Mouse (Mus musculus) gastrocnemius, adult 8-10 months (tissue): ENCODE results near the gene Lemd2. TPM values are rescaled to one million over a fixed set of nuclear protein-coding genes. Genes with fewer than 3 reads are reported as not detected.
"Not testable (repeated sequence)": the region's sequence is repeated elsewhere in the genome, so short reads cannot be mapped to it uniquely, and the experiment has no call there.

Experiments
- DNase-seq, 2 experiments: peaks; one replicate each; pipeline ENCODE4 v3.0.0; 2022; ENCODE audit warnings: low spot score in 2 of 2
- total RNA-seq, 4 experiments: library from RNA; stranded (reverse); gene quantifications; 2 replicates each; pipeline ENCODE4 v1.2.4; 2022

Lemd2 gene
- total RNA-seq: 10 to 100 TPM; 21.1 to 24.8 (median 23.4) TPM

DNA sequence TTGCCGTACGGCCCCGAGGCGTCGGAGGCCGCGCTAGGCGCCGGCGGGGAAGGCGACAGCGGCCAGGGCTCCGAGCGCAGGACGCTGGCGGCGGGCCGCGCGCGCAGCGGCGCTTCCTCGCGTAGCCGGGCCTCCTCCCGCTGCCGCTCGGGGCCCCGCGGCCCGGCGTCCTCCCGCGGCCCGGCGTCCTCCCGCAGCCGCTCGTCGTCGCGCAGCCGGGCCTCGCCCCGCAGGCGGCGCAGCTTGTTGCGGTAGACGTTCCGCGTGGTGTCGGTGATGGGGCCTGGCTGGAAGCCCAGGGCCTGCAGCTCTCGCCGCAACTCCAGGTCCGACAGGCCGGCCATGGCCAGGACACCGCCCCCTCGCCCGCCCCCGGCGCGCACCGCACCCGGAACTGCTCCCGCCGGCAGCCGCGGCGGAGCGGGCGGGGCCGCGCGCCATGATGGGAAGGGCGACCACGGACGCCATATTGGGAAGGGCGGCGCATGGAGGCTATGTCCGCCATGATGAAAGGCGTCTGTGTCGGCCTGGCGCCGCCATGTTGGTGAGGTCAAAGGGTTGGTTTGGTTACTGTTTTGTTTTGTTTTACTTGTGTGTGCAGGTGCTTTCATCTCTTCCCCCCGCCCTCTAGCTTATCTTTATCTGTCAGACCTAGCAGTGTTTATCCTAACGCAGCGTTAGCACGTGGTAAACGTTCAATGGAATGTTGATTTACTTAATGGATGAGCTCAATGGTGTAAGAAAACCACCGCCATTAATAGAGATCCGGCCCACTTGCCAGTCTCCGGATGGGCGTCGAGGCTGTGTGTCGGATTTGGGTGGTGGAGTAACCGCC, at the start of gene Lemd2:
Gene Lemd2 (minus strand): TSS at position 395 of the 835 bp plus-strand sequence.
- peak; percentile 95 to 97 for DNase-seq

DNA sequence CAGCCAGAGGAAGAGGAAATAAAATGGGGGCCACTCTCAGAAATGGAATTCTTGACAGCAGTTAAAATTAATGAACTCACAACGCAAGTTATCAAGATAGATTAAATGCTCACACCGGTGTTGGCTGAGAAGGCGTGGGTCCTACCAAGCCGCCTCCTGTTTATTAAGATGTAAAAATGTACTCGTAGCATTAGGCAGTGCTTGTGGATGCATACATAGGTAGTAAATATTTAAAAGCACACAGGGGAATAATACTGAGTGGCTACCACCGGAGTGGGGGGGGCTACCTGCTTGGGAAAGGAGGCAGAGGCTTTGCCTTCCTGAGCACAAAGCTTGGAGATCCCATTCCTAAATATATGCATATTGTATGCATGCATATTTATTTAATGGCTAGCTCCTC, 46.9 kb upstream of the Lemd2 start:
- no peak for DNase-seq

DNA sequence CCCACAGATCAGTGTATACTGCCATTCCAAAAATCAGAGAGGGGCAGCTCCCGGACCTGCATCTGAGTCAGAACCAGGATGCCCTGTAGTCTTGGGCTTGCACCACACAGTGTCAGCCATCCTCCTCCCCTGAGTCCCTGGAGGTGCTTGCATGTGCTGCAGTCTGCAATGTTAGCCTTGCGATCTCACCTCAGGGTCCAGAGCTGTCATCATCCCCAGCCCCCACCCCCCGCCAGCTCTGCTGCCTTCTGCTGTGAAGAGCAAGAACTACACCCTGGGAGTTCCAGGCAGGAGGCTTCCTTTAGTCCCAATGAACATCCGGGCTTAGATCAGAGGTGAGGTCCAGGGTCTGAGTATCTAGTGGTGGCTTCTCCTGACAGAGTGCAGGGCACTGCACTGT, 46.2 kb upstream of the Lemd2 start:
- no peak for DNase-seq

DNA sequence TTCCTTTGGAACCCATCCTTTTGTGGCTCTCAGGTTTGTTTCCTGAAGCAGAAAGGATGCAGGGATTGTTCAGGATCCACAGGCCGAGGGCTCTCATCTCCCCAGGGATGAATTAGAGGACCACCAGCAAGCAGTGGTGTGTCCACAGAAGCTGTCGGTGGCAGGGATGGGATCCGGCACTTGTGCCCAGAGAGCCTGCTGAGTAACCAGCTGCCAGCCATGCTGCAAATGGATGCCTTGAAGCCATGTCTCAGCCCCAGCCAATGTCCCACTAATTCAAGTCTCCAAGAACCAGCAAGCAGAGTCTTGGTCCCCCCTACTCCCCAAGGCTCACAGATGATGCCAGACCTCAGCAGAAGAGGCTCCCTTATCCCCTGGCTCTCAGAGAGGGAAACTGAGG, 44.8 kb upstream of the Lemd2 start:
- no peak for DNase-seq

DNA sequence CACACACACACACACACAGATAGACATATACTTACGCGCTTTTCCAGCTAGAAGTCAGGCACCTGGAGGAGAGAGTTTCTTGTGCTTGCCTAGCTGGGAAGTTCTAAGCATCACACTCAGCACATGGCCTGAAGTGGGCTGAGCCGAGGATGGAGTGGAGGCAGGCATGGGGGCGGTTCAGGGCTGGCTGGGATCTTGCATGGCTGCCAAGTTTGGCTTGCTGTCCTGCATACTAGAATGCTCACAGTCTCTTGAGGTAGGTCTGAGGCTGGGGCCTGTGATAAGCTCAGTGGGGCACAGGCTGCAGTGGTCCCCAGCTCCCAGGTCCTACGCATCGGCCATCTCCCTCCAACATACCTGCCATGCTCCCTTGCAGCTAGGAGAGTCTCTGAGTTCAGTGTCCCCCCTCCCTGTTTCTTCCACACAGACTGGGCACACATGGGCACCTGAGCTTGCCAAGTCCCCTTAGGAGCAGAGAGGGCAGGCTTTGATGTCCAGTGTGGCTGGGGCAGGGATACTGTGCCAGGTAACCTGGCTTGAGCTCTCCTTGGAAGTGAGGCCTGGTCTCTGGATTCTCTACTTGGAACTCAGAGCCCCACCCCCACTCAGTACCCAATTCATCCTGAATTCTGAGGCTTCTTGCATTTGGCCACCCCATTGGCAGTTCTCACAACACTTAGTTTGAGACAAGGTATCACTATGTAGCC, 43.6 kb upstream of the Lemd2 start:
- DNase-seq: no peak

DNA sequence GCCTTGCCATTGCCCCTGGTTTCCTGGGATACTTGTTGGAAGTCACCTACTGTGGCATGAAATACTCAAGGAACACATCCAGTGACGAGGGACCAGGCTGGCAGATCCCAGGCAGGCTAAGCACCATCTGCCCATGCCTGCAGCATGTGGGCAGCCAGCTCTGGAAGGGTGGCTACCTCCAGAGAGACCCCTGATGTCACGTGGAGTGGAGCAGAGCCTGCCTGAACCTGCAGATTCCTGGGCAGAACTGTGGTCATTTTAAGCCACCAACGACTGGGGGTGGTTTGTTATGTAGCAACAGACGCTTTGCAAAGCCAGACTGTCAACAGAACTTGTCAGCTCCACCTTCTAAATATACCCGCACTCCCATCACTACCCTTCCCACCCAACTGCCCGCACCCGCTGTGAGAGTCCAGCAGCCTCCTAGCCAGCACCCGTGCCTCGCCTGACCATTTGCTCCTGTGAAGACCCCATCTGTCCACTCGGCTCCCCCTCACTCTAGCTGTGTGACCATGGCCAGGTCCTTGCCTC, 41.6 kb upstream of the Lemd2 start:
- no peak for DNase-seq

DNA sequence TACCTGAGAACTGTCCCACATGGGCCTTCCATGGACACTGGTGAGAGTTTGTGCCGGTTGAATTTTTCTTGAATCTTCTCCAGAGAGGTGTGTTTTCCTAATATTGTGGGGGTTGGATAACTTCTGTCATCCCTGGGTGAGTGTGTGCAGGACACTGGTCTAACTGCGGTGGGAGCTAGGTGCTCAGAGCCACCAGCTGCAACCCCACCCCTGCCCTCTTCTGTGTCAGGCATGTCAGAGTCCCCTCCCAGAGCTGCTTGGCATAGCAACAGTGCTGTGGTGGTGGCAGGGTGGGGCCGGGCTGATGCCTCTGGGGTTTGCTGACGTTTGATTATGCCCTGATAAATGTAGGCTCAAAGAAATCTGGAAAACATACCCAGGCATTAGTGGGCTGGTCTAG, 40.6 kb upstream of the Lemd2 start:
- no peak for DNase-seq

DNA sequence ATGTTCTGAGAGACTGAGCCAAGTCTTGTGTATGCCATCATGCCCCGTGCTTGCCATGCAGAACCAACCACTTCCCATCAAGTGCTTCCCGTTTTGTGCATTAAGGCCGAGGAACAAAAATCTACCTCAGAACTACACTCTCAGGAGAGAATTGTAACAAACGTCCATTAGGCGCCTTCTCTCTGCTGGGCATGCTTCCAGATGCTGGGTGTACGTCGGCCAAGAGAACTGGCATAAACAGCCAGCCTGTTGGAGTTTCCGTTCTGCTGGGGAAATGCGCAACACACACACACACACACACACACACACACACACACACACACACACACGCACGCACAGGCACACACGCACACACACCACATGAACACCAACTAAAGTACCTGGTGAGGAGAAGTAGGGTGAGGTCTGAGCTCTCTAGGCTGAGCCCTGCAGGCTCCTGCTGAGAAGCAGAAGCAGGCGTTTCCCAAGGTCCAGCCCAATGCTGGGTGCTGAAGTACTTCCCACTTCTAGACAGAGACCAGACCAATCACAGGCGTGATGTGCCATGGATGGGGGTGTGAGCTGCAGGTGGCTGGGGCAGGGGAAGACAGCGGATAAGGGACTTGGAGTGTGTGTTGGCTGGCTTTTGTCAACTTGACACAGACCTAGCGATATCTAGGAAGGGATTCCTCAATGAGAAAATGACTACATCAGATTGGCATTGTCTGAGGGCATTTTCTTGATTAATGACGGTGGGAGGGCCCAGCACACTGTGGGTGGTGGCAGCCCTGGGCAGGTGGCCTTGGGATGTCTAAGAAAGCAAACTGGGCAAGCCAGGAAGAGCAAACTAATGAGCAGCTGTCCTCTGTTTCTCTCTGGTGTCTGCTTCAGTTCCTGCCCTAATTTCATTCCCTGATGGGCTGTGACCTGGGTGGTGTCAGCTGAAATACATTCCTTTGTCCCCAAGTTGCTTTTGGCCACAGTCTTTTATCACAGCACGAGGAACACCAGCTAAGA, 38.2 kb upstream of the Lemd2 start:
- DNase-seq: no peak

DNA sequence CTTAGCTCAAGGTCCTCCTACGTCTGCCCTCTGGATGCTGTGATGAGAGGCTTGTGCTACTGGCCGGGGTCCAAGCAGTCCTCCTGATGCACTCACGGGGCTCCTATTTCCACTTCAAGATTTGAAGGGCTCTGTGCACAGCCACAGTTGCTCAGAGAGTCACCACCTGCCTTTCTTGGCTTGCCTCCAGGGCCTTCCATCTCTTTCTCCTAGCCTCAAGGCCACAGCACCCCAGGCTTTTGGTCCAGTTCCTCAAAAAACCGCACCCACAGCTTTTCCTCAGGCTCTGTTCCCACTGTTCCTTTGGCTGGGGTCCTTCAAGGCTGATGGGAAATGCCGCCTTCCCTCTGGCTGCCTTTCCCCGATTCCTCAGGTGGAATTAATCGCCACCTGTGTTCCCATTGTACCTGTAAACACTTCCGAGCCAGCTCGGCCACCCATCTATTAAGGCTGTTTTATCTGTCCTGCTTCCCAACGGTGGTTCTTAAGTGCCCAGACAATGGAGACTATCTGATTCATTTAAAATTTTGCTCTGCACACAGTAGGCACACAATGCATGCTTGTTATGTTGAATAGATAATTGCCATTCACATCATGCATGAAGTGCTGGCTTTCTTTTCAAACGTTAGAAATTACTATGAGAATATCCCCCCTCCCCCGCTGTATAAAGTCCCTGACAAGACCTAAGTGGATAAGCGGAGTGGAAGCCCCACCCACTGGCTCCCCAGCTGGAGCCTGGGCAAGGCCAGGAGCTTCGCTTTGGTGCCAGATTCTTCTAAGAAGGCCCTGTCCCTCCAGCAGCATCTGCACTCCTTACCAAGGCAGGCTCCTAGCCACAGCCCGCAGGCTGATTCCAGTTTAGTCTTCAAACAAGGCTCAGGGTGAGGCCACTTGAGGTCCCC, 36.5 kb upstream of the Lemd2 start:
- DNase-seq: peak; percentile 74 to 78

DNA sequence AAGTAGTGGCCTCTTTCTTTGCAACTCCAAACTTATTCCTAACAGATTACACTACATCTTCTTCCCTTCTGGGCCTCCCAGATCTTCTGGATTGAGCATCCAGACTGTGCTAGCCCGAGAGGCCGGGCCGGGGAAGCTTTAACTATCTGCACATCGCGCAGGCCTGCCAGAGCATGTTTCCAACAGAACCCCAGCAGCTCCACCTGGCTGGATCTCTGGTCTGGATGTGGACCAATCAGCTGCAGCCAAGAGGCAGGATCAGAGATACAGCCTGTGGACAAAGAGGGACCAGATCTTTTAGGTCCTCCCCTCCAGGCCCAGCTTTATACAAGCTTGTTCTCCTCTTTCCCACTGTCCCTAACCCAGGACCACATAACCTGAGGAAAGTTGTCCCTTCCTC, 35.7 kb upstream of the Lemd2 start:
- DNase-seq: no peak

DNA sequence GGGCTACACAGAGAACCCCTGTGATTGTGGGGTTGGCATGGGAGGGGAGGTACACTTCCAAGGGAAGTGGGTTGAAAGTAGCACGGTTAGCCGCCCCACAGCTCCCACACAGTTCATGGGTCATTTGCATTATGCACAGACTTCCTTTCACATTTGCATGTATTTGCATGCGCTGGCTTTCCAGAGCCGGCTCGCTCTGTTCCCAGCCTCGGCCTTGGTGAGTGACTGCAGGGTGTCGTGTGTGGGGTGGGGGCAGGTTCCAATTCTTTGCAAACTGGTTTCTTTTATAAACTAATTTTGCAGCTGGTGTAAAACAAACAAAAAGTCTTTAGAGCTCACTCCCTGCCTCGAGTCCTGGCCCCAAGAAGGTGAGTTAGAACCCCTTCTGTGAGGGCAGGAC, 34.4 kb upstream of the Lemd2 start:
- DNase-seq: no peak

DNA sequence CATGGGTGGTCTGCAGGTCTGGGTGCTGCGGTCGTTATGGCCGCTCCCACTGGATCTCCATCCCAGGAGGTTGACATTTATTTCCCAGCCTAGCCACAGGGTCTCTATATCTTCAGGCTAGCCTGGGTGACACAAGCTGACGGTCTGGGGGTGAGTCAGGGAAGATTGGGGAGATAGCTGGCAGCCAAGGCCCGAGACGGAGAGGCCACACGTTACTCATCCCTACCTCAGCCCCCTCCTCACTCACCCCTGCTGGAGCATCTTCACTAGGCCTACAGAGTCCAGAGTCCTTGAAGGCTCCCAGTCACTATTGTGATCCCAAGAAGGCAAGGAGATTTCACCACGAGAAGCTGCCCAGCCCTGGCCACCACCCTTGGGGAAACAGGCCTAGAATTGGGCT, 33.5 kb upstream of the Lemd2 start:
- DNase-seq: no peak

DNA sequence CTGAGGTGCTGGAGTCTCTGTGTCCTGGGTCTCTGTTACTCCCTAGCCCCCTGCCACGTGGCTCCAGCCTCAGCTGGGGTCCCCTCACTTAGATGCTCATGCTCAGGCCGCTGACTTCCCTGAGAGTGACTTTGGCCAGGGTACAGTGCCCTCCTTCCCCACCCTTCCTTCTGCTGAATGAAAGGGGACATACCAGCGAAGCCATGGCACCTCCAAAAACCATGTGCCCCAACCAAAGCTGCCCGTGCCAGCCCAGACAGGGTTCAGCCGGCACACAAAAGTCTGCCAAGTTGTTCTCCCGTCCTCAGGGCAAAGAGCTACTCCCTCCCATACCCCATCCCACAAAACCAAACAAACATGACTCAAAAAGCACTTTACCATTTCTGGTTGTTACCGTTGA, 29.0 kb upstream of the Lemd2 start:
- DNase-seq: no peak

DNA sequence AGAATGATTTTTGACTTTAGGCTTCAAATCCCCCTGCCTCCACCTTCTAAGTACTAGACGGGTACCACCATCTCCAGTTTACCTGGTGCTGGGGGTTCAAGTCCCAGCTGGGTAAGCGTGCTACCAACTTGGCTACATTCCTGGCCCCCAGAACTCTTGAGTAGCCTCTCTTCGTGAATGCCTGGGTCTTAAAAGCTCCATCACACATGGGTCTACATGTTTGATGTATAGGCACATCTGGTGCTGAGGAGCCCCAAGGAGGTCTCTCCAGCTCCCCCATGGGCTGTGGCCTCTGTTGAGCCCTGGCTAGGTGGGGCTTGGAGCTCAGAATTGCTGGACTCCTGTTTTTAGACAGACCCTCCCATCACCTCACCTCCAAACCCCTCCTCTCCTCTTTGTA, 27.9 kb upstream of the Lemd2 start:
- DNase-seq: no peak

DNA sequence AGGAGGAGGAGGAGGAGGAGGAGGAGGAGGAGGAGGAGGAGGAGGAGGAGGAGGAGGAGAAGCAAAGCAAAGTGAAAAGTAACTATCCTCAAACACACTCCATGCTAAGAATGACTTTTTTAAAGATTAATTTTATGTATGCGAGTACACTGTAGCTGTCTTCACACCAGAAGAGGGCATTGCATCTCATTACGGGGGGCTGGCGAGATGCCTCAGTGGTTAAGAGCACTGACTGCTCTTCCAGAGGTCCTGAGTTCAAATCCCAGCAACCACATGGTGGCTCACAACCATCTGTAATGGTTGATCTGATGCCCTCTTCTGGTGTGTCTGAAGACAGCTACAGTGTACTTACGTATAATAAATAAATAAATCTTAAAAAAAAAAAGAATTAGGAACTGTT, 27.3 kb upstream of the Lemd2 start:
- not testable (repeated sequence) for DNase-seq

DNA sequence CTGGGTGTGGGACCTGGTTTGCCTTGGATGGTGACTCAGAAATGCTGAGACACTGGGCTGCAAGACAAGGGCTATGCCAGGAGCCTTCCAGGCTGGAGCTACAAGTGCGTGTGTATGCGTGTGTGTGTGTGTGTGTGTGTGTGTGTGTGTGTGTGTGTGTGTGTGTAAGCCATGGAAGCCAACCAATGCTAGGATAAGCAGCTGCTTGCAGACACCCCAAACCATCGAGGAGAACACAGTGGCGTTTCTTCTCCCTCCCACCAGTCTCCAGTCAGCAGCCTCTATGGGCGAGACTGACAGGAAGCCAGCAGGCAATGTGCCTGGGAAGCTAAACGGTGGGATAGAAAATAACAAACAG, 26.9 kb upstream of the Lemd2 start:
- no peak for DNase-seq

DNA sequence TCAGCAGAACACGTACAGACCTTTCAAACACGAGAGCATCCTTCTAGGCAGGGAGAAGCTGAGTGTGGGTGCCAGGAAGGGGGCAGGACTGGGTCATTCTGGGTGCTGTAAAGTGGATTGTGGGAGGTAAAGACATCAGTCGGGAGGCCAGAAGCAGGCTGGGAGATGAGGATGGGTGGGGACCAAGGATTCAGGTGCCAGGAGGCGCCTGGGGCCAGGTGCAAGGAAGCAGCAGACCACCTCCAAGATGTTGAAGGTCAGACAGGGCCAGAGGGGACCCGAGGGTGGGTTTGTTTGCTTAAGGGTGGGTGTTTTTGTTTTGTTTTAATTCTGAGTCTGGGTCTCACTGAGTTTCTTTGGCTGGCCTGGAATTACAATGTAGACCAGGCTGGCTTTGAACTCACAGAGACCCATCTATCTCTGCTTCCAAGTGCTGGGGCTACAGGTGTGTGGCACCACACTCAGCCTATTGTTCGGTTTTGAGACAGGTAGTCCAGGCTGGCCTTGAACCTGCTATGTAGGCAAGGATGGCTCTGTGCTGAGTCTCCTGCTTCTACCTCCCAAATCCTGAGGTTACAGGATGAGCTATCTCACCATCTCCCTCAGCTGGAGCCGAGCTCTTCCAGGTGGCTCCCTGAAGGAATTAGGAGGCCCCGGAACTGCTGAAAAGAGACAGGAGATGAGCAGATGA, 26.3 kb upstream of the Lemd2 start:
- no peak for DNase-seq

DNA sequence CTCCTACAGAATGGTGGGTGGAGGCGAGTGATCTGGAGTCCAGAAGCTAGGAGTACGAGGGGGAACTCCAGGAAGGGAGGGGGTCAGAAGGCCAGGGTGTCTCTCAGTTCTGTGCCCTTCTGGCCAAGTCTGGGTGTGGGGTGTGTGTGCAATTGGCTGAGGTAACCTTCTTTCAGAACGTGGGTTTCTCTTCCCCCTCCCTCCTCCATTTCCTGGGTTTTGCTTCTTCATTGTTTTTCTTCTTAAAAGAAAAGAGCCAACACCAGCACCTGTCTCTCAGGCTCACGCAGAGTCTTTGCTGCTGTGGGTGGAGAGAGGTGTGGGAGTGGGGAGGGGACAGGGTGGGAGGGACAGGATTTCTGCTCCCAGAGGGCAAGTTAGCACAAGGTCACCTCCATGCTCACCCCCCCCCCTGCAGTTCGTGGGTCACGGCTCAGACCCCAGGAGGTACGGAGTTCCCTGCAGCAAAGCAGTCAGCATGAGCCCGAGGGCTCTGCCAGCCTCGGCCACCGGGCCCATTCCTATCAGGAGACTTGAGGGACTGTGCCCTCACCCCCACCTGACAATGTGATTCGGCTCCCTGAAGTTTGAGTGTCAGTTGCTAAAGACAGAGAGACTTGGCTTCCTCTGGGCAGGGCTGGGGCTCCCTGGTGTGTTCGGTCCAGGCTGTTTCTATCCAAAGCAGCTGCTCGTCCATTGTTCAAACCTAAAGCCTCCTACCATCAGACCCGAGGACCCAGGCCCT, 25.6 kb upstream of the Lemd2 start:
- no peak for DNase-seq

DNA sequence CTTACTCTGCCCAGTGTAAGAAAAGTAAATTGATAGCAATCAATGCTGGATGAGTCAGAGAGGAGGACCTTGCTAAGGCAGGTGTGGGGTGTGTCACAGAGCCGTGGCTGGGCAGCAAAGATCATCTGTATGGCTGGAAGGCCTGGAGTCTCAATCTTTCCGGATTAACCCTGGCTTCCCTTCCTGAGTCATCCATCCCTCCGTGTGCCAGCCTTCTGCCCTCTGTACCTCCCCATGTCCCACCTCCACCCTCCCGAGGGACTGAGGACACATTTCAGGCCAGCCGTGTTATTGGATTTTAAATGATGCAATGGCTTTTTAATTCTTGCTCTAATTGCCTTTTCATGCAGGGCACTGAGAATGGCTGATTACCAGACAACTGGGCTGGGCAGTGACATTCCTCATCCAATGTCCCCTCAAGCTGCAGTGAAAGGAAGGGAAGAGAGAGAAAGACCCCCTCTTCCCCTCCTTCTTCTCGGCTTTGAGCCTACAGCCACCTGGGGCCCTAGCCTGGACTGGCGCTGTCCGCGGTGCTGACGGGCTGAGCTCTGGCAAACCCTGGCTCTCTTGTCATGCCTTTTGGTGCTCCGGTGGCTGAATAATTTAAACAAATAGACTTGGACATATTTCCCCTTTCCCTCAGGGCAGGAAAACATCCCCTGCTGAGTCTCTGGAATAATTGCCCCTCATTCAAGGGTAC, 24.1 kb upstream of the Lemd2 start:
- no peak for DNase-seq
